Mouse (Mus musculus) 3134 (cell line): ENCODE data around the gene Shc3.
A peak's percentile ranks its signal among the peaks of the same experiment; 100 is the strongest.

Experiments used
- DNase-seq: peaks from one replicate; pipeline ENCODE4 v3.0.0-alpha.2; 2011; ENCODE audit warnings: low spot score; ENCODE audit not compliant: insufficient read length; ENCODE audit errors: extremely low read depth

Shc3 gene

GRCm38 (mm10) chr13:51568911-51569684 lies at the start of gene Shc3:
TSS of gene Shc3 (minus strand) at chr13:51569419.
- no peak for DNase-seq

- no peak for DNase-seq
These were observed 49.4 kb upstream of the Shc3 start for GRCm38 (mm10) chr13:51618602-51619001.

- no peak for DNase-seq
These were observed 48.6 kb upstream of the Shc3 start for GRCm38 (mm10) chr13:51617861-51618260.

- DNase-seq, result no peak
These were observed 48.1 kb upstream of the Shc3 start for GRCm38 (mm10) chr13:51617306-51617705.

GRCm38 (mm10) chr13:51616417-51617044 lies 47.3 kb upstream of the Shc3 start:
- peak; percentile 5 for DNase-seq

GRCm38 (mm10) chr13:51615815-51616214 lies 46.6 kb upstream of the Shc3 start:
- no peak for DNase-seq

- no peak for DNase-seq
These were observed 42.3 kb upstream of the Shc3 start for GRCm38 (mm10) chr13:51611500-51611899.

GRCm38 (mm10) chr13:51611060-51611459 lies 41.8 kb upstream of the Shc3 start:
- no peak for DNase-seq

- no peak for DNase-seq
These were observed 40.0 kb upstream of the Shc3 start for GRCm38 (mm10) chr13:51609231-51609630.

- no peak for DNase-seq
These were observed 34.6 kb upstream of the Shc3 start for GRCm38 (mm10) chr13:51603894-51604244.

GRCm38 (mm10) chr13:51603221-51603893 lies 34.1 kb upstream of the Shc3 start:
- DNase-seq, result no peak

GRCm38 (mm10) chr13:51602764-51603163 lies 33.5 kb upstream of the Shc3 start:
- no peak for DNase-seq

- no peak for DNase-seq
These were observed 30.9 kb upstream of the Shc3 start for GRCm38 (mm10) chr13:51600169-51600568.

GRCm38 (mm10) chr13:51598063-51598462 lies 28.8 kb upstream of the Shc3 start:
- no peak for DNase-seq

GRCm38 (mm10) chr13:51595404-51595803 lies 26.2 kb upstream of the Shc3 start:
- no peak for DNase-seq

- DNase-seq, result peak; percentile 7
These were observed 25.6 kb upstream of the Shc3 start for GRCm38 (mm10) chr13:51594656-51595311.

- no peak for DNase-seq
These were observed 18.8 kb upstream of the Shc3 start for GRCm38 (mm10) chr13:51588005-51588404.

- DNase-seq, result no peak
These were observed 13.0 kb upstream of the Shc3 start for GRCm38 (mm10) chr13:51582204-51582603.

GRCm38 (mm10) chr13:51580263-51581044 lies 11.2 kb upstream of the Shc3 start:
- no peak for DNase-seq

- DNase-seq, result no peak
These were observed 4.6 kb upstream of the Shc3 start for GRCm38 (mm10) chr13:51573849-51574248.
